Mouse (Mus musculus) neural tube, embryonic 14.5 days (tissue): ENCODE measurements around the gene Man2b2. TPM values are rescaled to one million over a fixed set of nuclear protein-coding genes. Genes with fewer than 3 reads are reported as not detected.
"Not testable (repeated sequence)": the region's sequence is repeated elsewhere in the genome, so short reads cannot be mapped to it uniquely, and the experiment has no call there.

ENCODE experiments used
- ATAC-seq: fragments of 200-750 bp; cut with Nextera tagmentation; 2 replicates; pipeline ENCODE4 v1.8.0; 2017; ENCODE audit warnings: low read depth, mild to moderate bottlenecking, moderate TSS enrichment, moderate library complexity
- H3K27ac ChIP-seq: fragments of 300-500 bp; sonication (generic); 2 replicates; pipeline ENCODE4 v1.5.1; 2014; ENCODE audit warnings: low read depth, mild to moderate bottlenecking, control low read depth, low read length, moderate library complexity, mixed read lengths
- H3K27me3 ChIP-seq: fragments of 300-500 bp; sonication (generic); 2 replicates; pipeline ENCODE4 v1.6.1; 2014; ENCODE audit warnings: low read length; ENCODE audit not compliant: control insufficient read depth, insufficient read depth
- H3K36me3 ChIP-seq: fragments of 300-500 bp; sonication (generic); 2 replicates; pipeline ENCODE4 v1.6.1; 2014; ENCODE audit warnings: low read length, mixed read lengths; ENCODE audit not compliant: control insufficient read depth, insufficient read depth
- H3K4me1 ChIP-seq: fragments of 300-500 bp; sonication (generic); 2 replicates; pipeline ENCODE4 v1.6.1; 2014; ENCODE audit warnings: low read length; ENCODE audit not compliant: control insufficient read depth, insufficient read depth
- H3K4me2 ChIP-seq: fragments of 300-500 bp; sonication (generic); 2 replicates; pipeline ENCODE4 v1.6.1; 2014; ENCODE audit warnings: mild to moderate bottlenecking, low read depth, low read length, control low read depth
- H3K4me3 ChIP-seq: fragments of 300-500 bp; sonication (generic); 2 replicates; pipeline ENCODE4 v1.5.1; 2014; ENCODE audit warnings: low read depth, low read length, control low read depth, mixed read lengths
- H3K9ac ChIP-seq: fragments of 300-500 bp; sonication (generic); replicated peaks from 2 replicates; pipeline ENCODE4 v1.6.1; 2014; ENCODE audit warnings: low read depth, mild to moderate bottlenecking, control low read depth, low read length, mixed read lengths
- H3K9me3 ChIP-seq: fragments of 300-500 bp; sonication (generic); 2 replicates; pipeline ENCODE4 v1.6.1; 2016; ENCODE audit warnings: low read length; ENCODE audit not compliant: control insufficient read depth
- WGBS: fragments of 180-500 bp; shearing (Covaris S2); extraction: QIAGEN DNeasy Blood & Tissue Kit; methylation state at CpG from one replicate; pipeline ENCODE4 v1.1.7; 2014; 5-methylcytosine and 5-hydroxymethylcytosine counted together
- polyA plus RNA-seq: library from polyadenylated mRNA; unstranded; fragments of >200 nt; fragmentation: Nextera tagmentation; extraction: Ambion mirVana; gene quantifications from 2 replicates; pipeline ENCODE4 v1.2.1, GENCODE M21; 2014

Man2b2 gene
- polyA plus RNA-seq, 1 experiment from 2014 or later, result 12.2 TPM

- 92% methylated on average over 5 of the region's 5 CpGs for WGBS
- Histone ChIP-seq H3K27me3 (no peaks in the 10 kb centered on the region), H3K4me3 (no peak overlapping the region), H3K27ac (no peak overlapping the region), H3K4me1 (no peaks in the 10 kb centered on the region), H3K9ac (no peak overlapping the region), H3K36me3 (no peaks in the 10 kb centered on the region), H3K9me3 (no peaks in the 10 kb centered on the region), H3K4me2 (no peak overlapping the region)
- no peak for ATAC-seq
These were observed 10.7 kb downstream of the Man2b2 start for GRCm38 (mm10) chr5:36819742-36820141.

GRCm38 (mm10) chr5:36817738-36818137 is 12.7 kb downstream of the Man2b2 start:
- no peak for ATAC-seq
- no peak overlapping the region for H3K27ac ChIP-seq
- H3K4me2 ChIP-seq, result no peak overlapping the region
- 71% methylated on average over 3 of the region's 3 CpGs for WGBS
- H3K27me3 ChIP-seq, result no peaks in the 10 kb centered on the region
- no peak overlapping the region for H3K9ac ChIP-seq
- H3K4me3 ChIP-seq, result no peak overlapping the region
- H3K4me1 ChIP-seq, result no peaks in the 10 kb centered on the region
- H3K36me3 ChIP-seq, result no peaks in the 10 kb centered on the region; the same call in 1 of the 2 replicates
- H3K9me3 ChIP-seq, result no peaks in the 10 kb centered on the region

GRCm38 (mm10) chr5:36814554-36814953 is 15.9 kb downstream of the Man2b2 start:
- no peaks in the 10 kb centered on the region for H3K9me3 ChIP-seq
- no peak overlapping the region for H3K27ac ChIP-seq
- no peaks in the 10 kb centered on the region; the same call in 1 of the 2 replicates for H3K36me3 ChIP-seq
- 76% methylated on average over 6 of the region's 6 CpGs for WGBS
- H3K9ac ChIP-seq, result no peak overlapping the region
- no peak for ATAC-seq
- no peak overlapping the region for H3K4me2 ChIP-seq
- H3K4me1 ChIP-seq, result no peaks in the 10 kb centered on the region
- H3K4me3 ChIP-seq, result no peak overlapping the region
- no peaks in the 10 kb centered on the region for H3K27me3 ChIP-seq

DNA sequence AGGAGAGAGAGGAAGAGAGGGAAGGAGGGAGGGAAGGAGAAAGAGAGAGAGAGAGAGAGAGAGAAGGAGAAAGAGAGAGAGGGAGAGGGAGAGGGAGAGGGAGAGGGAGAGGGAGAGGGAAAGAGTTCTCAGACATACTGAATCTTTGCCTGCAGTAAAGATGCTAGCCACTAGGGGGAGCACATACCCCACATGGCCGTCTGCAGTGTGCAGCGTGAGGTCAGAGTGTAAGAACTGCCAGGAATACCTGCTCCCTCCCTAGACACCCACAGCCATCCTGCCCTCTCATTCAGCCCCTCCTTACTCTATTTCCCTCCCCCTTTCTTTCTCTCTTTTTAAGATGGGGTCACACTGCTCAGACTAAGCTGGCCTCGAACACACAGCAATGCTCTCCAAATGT is 19.0 kb downstream of the Man2b2 start:
- 28% methylated on average over 3 of the region's 3 CpGs for WGBS
- ATAC-seq, result peak; percentile 75
- H3K27me3 ChIP-seq, result no peaks in the 10 kb centered on the region

DNA sequence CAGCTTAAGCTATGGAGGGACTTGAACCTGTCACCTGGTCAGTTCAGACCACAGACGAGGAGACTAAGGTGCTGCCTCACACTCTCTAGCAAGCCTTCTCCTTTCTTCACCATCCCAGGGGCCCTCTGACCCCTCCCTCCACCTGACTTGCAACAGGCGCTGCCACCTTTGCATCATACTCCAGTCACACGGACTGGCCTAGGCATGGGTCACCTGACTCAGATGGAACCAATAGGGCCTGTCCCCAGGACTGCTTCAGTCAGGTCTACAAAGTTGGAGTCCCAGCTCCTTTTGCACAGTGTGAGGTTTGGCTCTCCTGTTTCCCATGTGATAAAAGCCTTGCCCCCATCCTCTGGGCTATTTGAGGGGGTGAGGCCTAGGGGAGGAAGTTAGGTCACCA is 19.8 kb downstream of the Man2b2 start:
- H3K4me3 ChIP-seq, result no peak overlapping the region
- ATAC-seq, result no peak
- no peaks in the 10 kb centered on the region for H3K9me3 ChIP-seq
- H3K4me1 ChIP-seq, result no peaks in the 10 kb centered on the region
- 87% methylated on average over 3 of the region's 3 CpGs for WGBS
- H3K9ac ChIP-seq, result no peak overlapping the region
- H3K27me3 ChIP-seq, result no peaks in the 10 kb centered on the region
- no peak overlapping the region for H3K27ac ChIP-seq
- no peaks in the 10 kb centered on the region; the same call in 1 of the 2 replicates for H3K36me3 ChIP-seq
- H3K4me2 ChIP-seq, result no peak overlapping the region

More for the DNA sequence above, 19.0 kb downstream of the Man2b2 start:
- H3K36me3 ChIP-seq, result no peaks in the 10 kb centered on the region; the same call in 1 of the 2 replicates
- no peak overlapping the region for H3K4me2 ChIP-seq
- H3K4me1 ChIP-seq, result no peaks in the 10 kb centered on the region
- H3K9ac ChIP-seq, result no peak overlapping the region
- no peaks in the 10 kb centered on the region for H3K9me3 ChIP-seq
- no peak overlapping the region for H3K27ac ChIP-seq
- H3K4me3 ChIP-seq, result no peak overlapping the region

- H3K4me2 ChIP-seq, result no peak overlapping the region
- H3K27me3 ChIP-seq, result no peaks in the 10 kb centered on the region
- no peaks in the 10 kb centered on the region for H3K36me3 ChIP-seq
- H3K4me3 ChIP-seq, result no peak overlapping the region
- H3K4me1 ChIP-seq, result no peaks in the 10 kb centered on the region
- no peak overlapping the region for H3K27ac ChIP-seq
- H3K9ac ChIP-seq, result no peak overlapping the region
- no peak for ATAC-seq
- no peaks in the 10 kb centered on the region for H3K9me3 ChIP-seq
- 99% methylated on average over 7 of the region's 7 CpGs for WGBS
These were observed 21.3 kb downstream of the Man2b2 start for GRCm38 (mm10) chr5:36809123-36809522.

DNA sequence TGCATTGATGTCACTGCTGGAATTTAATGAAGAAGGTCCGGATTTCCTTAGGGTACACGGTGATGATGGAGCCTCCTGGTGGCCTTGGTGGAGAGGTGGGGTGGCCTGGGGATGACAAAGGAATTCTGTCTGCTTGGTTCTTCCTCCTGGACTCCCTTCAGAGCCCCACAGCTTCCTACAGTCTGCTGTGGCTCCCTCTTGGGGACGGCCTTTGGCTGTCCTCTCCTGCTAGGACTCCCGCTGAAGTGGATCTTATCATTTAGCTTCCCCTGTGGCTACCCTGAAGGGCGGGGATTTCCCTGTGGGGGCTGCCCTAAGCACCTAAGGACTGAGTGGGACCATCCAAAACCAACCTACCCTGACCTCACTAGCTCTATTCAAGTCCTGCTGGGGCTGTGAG is 23.3 kb downstream of the Man2b2 start:
- Histone ChIP-seq H3K27ac (no peak overlapping the region), H3K4me1 (no peaks in the 10 kb centered on the region), H3K4me3 (no peak overlapping the region), H3K36me3 (no peaks in the 10 kb centered on the region), H3K27me3 (no peaks in the 10 kb centered on the region), H3K9me3 (no peaks in the 10 kb centered on the region), H3K4me2 (no peak overlapping the region), H3K9ac (no peak overlapping the region)
- ATAC-seq, result no peak
- 29% methylated on average over 5 of the region's 5 CpGs for WGBS

- Histone ChIP-seq H3K27ac (no peak overlapping the region), H3K4me2 (peak overlapping the region; percentile 64), H3K9ac (no peak overlapping the region), H3K4me1 (0 out of 2 replicates have a peak, but pooled peaks cover 3% of the 10 kb centered on the region), H3K36me3 (no peaks in the 10 kb centered on the region), H3K4me3 (peak overlapping the region; percentile 67; the same call in 1 of the 2 replicates), H3K27me3 (no peaks in the 10 kb centered on the region), H3K9me3 (no peaks in the 10 kb centered on the region)
- no peak for ATAC-seq
- WGBS, result 60% methylated on average over 8 of the region's 8 CpGs
These were observed 33.2 kb downstream of the Man2b2 start for GRCm38 (mm10) chr5:36797291-36797690.

- Histone ChIP-seq H3K4me2 (peak within 1 kb of the TSS; percentile 64), H3K4me3 (peak within 1 kb of the TSS; percentile 67), H3K9ac (peak within 1 kb of the TSS; percentile 82), H3K27ac (peak within 1 kb of the TSS; percentile 95)
- H3K4me1 ChIP-seq, H3K27me3 ChIP-seq, H3K36me3 ChIP-seq, H3K9me3 ChIP-seq: not testable (repeated sequence)
- under 1% methylated on average over 89 of the region's 90 CpGs for WGBS
- peak; percentile 82 for ATAC-seq
These were observed 34.0 kb downstream of the Man2b2 start, which contains the start of gene Mrfap1 for GRCm38 (mm10) chr5:36796296-36797014. Gene Mrfap1 (minus strand): TSS chr5:36796772.
